In genomic region chr10:85420851-85421628, GRCm38 (mm10) we compare ENCODE assay signal across 9 mouse cellular contexts. TPM values are rescaled to one million over a fixed set of nuclear protein-coding genes. Genes with fewer than 3 reads are reported as not detected.
DNase-seq lines count a peak whose midpoint lies in the region; ATAC-seq and TF ChIP-seq lines count a peak whose summit lies in the region.
"Had no signal": no experiment of that assay in that cellular context is flagged by ENCODE, and none has a peak within 500 bp of the region (broad histone marks: within the 10 kb centered on the region; RNA-seq: fewer than 3 reads in every experiment).

No protein-coding gene starts in this region.

- 47% methylated on average over 15 of the region's 15 CpGs for WGBS in lung, postnatal 0 days
- WGBS in midbrain, embryonic 11.5 days = 54% methylated on average over 15 of the region's 15 CpGs
- WGBS in stomach, postnatal 0 days = 41% methylated on average over 15 of the region's 15 CpGs

- no peak overlapping the region for H3K27ac ChIP-seq in lung, postnatal 0 days (ENCODE audit: low read length)
- peak overlapping the region; percentile 61 for H3K27ac ChIP-seq in midbrain, embryonic 11.5 days (ENCODE audit: low read depth, low read length)
- no peak overlapping the region for H3K27ac ChIP-seq in stomach, postnatal 0 days (replicated peaks)

- no peak overlapping the region for H3K9ac ChIP-seq in lung, postnatal 0 days (replicated peaks; ENCODE audit: low read depth)
- H3K9ac ChIP-seq in midbrain, embryonic 11.5 days (ENCODE audit: low read length) = no peak overlapping the region
- H3K9ac ChIP-seq in stomach, postnatal 0 days (ENCODE audit: low read length) = no peak overlapping the region

- TF ChIP-seq CTCF in lung, postnatal 0 days (IDR thresholded peaks at IDR 0.05) = no peak
- no peak for TF ChIP-seq CTCF in stomach, postnatal 0 days (IDR thresholded peaks at IDR 0.05; ENCODE audit: low read depth)

- H3K36me3 ChIP-seq in lung, postnatal 0 days (ENCODE audit: insufficient read depth, low read length) = no peaks in the 10 kb centered on the region
- no peaks in the 10 kb centered on the region for H3K36me3 ChIP-seq in midbrain, embryonic 11.5 days (ENCODE audit: control insufficient read depth, insufficient read depth, low read length)
- H3K36me3 ChIP-seq in stomach, postnatal 0 days (ENCODE audit: control insufficient read depth, insufficient read depth, low read length) = no peaks in the 10 kb centered on the region

- no peak overlapping the region for H3K4me3 ChIP-seq in lung, postnatal 0 days (ENCODE audit: low read depth, low read length)
- no peak overlapping the region for H3K4me3 ChIP-seq in midbrain, embryonic 11.5 days (ENCODE audit: low read depth, low read length)
- H3K4me3 ChIP-seq in stomach, postnatal 0 days (ENCODE audit: low read depth, low read length) = no peak overlapping the region

- no peaks in the 10 kb centered on the region for H3K9me3 ChIP-seq in lung, postnatal 0 days (ENCODE audit: low read length)
- no peaks in the 10 kb centered on the region for H3K9me3 ChIP-seq in midbrain, embryonic 11.5 days (ENCODE audit: control insufficient read depth, low read length)
- no peaks in the 10 kb centered on the region for H3K9me3 ChIP-seq in stomach, postnatal 0 days (ENCODE audit: control insufficient read depth, low read length)

- no peaks in the 10 kb centered on the region for H3K27me3 ChIP-seq in lung, postnatal 0 days (replicated peaks; ENCODE audit: insufficient read depth, low read length)
- no peaks in the 10 kb centered on the region for H3K27me3 ChIP-seq in midbrain, embryonic 11.5 days (ENCODE audit: control insufficient read depth, insufficient read depth, low read length)
- H3K27me3 ChIP-seq in stomach, postnatal 0 days (ENCODE audit: control insufficient read depth, insufficient read depth, low read length) = no peaks in the 10 kb centered on the region

- no peak for TF ChIP-seq EP300 in lung, postnatal 0 days (IDR thresholded peaks at IDR 0.05)
- TF ChIP-seq EP300 in stomach, postnatal 0 days (optimal IDR thresholded peaks at IDR 0.05) = no peak

- DNase-seq in cerebellum, postnatal 14 days = peak; percentile 14 to 24
- peak; percentile 36 for DNase-seq in lung, postnatal 0 days (ENCODE audit: low spot score)
- DNase-seq in lung, postnatal 4 days = no peak
- peak; percentile 91 for DNase-seq in midbrain, embryonic 11.5 days (ENCODE audit: low spot score, missing footprints)
- no peak for DNase-seq in stomach, postnatal 0 days (ENCODE audit: low spot score)
- no peak for DNase-seq in ovary, postnatal 36 days (ENCODE audit: low spot score)
- DNase-seq in cerebellum, adult 11-12 months = no peak
- DNase-seq: heart, postnatal 4 days had no signal

- ATAC-seq in cerebellum, adult (ENCODE audit: insufficient number of reproducible peaks, low FRiP score, low TSS enrichment) = no peak
- ATAC-seq in lung, postnatal 0 days = no peak
- peak; percentile 84 for ATAC-seq in midbrain, embryonic 11.5 days (ENCODE audit: low FRiP score)
- ATAC-seq in stomach, postnatal 0 days (ENCODE audit: low FRiP score, low TSS enrichment) = peak; percentile 71; the same call in 1 of the 2 replicates

- no peaks in the 10 kb centered on the region for H3K4me1 ChIP-seq in lung, postnatal 0 days (ENCODE audit: insufficient read depth, low read depth, low read length)
- peaks cover 8% of the 10 kb centered on the region for H3K4me1 ChIP-seq in midbrain, embryonic 11.5 days (ENCODE audit: control insufficient read depth, insufficient read depth, low read length)
- H3K4me1 ChIP-seq in stomach, postnatal 0 days (replicated peaks; ENCODE audit: control insufficient read depth, insufficient read depth) = no peaks in the 10 kb centered on the region

- no peak overlapping the region for H3K4me2 ChIP-seq in lung, postnatal 0 days (replicated peaks; ENCODE audit: low read depth, low read length)
- H3K4me2 ChIP-seq in midbrain, embryonic 11.5 days = no peak overlapping the region
- H3K4me2 ChIP-seq in stomach, postnatal 0 days (replicated peaks; ENCODE audit: low read depth) = no peak overlapping the region

RNA-seq across cellular contexts. Expression of gene Btbd11, which starts 34.4 kb away (rescaled TPM):
- polyA plus RNA-seq in lung, postnatal 0 days (2015; fragmentation: Nextera tagmentation; extraction: Ambion mirVana) = 0.61 and 0.98 TPM in 2 replicates
- 8.2 and 8.8 TPM in 2 replicates for polyA plus RNA-seq in midbrain, embryonic 11.5 days (2014; fragmentation: Nextera tagmentation; extraction: Ambion mirVana)
- polyA plus RNA-seq in stomach, postnatal 0 days (2015; fragmentation: Nextera tagmentation; extraction: Ambion mirVana) = 1.8 and 1.9 TPM in 2 replicates

Comparison
In these comparisons a context has a peak if more than half of its experiments do, and no peak if none do; other contexts are left out.
1. DNase-seq: peak in cerebellum, postnatal 14 days (2 of 2), lung, postnatal 0 days (single experiment) and midbrain, embryonic 11.5 days (single experiment); none in lung, postnatal 4 days (0 of 2), stomach, postnatal 0 days (single experiment), ovary, postnatal 36 days (single experiment) and cerebellum, adult 11-12 months (single experiment).
2. ATAC-seq: peak in midbrain, embryonic 11.5 days (single experiment) and stomach, postnatal 0 days (single experiment); none in cerebellum, adult (single experiment) and lung, postnatal 0 days (single experiment).